Mouse (Mus musculus) stomach, embryonic 14.5 days (tissue): ENCODE results near the gene Fam199x. TPM values are rescaled to one million over a fixed set of nuclear protein-coding genes. Genes with fewer than 3 reads are reported as not detected.

Source experiments
- ATAC-seq: fragments of 200-750 bp; cut with Nextera tagmentation; 2 replicates; pipeline ENCODE4 v1.8.0; 2017; ENCODE audit warnings: low read depth, moderate TSS enrichment; ENCODE audit not compliant: insufficient number of reproducible peaks, insufficient read depth, low FRiP score
- H3K27ac ChIP-seq: fragments of 300-500 bp; sonication (generic); 2 replicates; pipeline ENCODE4 v1.5.1; 2014; ENCODE audit warnings: mild to moderate bottlenecking, low read length, moderate library complexity, mixed read lengths
- H3K27me3 ChIP-seq: fragments of 300-500 bp; sonication (generic); 2 replicates; pipeline ENCODE4 v1.6.1; 2014; ENCODE audit warnings: low read length, control low read depth, mixed read lengths; ENCODE audit not compliant: control insufficient read depth, insufficient read depth
- H3K36me3 ChIP-seq: fragments of 300-500 bp; sonication (generic); 2 replicates; pipeline ENCODE4 v1.6.1; 2014; ENCODE audit warnings: mild to moderate bottlenecking, control low read depth, low read length, moderate library complexity, mixed read lengths; ENCODE audit not compliant: control insufficient read depth, insufficient read depth
- H3K4me1 ChIP-seq: fragments of 300-500 bp; sonication (generic); 2 replicates; pipeline ENCODE4 v1.6.1; 2014; ENCODE audit warnings: low read length, control low read depth, mixed read lengths; ENCODE audit not compliant: control insufficient read depth, insufficient read depth
- H3K4me2 ChIP-seq: fragments of 300-500 bp; sonication (generic); replicated peaks from 2 replicates; pipeline ENCODE4 v1.6.1; 2014; ENCODE audit warnings: low read depth, low read length, control low read depth
- H3K4me3 ChIP-seq: fragments of 300-500 bp; sonication (generic); 2 replicates; pipeline ENCODE4 v1.5.1; 2014; ENCODE audit warnings: low read depth, low read length, control low read depth
- H3K9ac ChIP-seq: fragments of 300-500 bp; sonication (generic); replicated peaks from 2 replicates; pipeline ENCODE4 v1.6.1; 2014; ENCODE audit warnings: low read depth, mild to moderate bottlenecking, control low read depth, low read length, moderate library complexity, mixed read lengths
- H3K9me3 ChIP-seq: fragments of 300-500 bp; sonication (generic); 2 replicates; pipeline ENCODE4 v1.6.1; 2016; ENCODE audit warnings: low read depth, low read length, control low read depth; ENCODE audit not compliant: control insufficient read depth
- WGBS: fragments of 180-500 bp; shearing (Covaris S2); extraction: QIAGEN DNeasy Blood & Tissue Kit; methylation state at CpG from one replicate; pipeline ENCODE4 v1.1.7; 2014; 5-methylcytosine and 5-hydroxymethylcytosine counted together
- polyA plus RNA-seq: library from polyadenylated mRNA; unstranded; fragments of >200 nt; fragmentation: Nextera tagmentation; extraction: Ambion mirVana; gene quantifications from 2 replicates; pipeline ENCODE4 v1.2.1, GENCODE M21; 2014

Fam199x gene
- polyA plus RNA-seq, 1 experiment from 2014 or later, result 9.9 TPM

GRCm38 (mm10) chrX:137038000-137038483, 11.4 kb upstream of the Fam199x start, which contains the start of gene Slc25a53:
TSS of gene Slc25a53 (minus strand) at chrX:137038302.
- H3K4me3 ChIP-seq, result peak within 1 kb of the TSS; percentile 42
- ATAC-seq, result peak; percentile 95

GRCm38 (mm10) chrX:137038502-137038901, 10.9 kb upstream of the Fam199x start:
- ATAC-seq, result no peak
- Histone ChIP-seq H3K27ac (peak overlapping the region; percentile 77; the same call in 1 of the 2 replicates), H3K27me3 (no peaks in the 10 kb centered on the region), H3K36me3 (no peaks in the 10 kb centered on the region), H3K9me3 (no peaks in the 10 kb centered on the region), H3K9ac (no peak overlapping the region), H3K4me1 (no peaks in the 10 kb centered on the region), H3K4me3 (peak overlapping the region; percentile 42), H3K4me2 (peak overlapping the region; percentile 33)
- WGBS, result 46% methylated on average over 7 of the region's 7 CpGs

More at GRCm38 (mm10) chrX:137038000-137038483, 11.4 kb upstream of the Fam199x start, which contains the start of gene Slc25a53:
- H3K27me3 ChIP-seq, result no peaks in the 10 kb centered on the region
- peak within 1 kb of the TSS; percentile 49 for H3K4me2 ChIP-seq
- H3K9me3 ChIP-seq, result no peaks in the 10 kb centered on the region
- H3K4me1 ChIP-seq, result no peaks in the 10 kb centered on the region
- H3K36me3 ChIP-seq, result no peaks in the 10 kb centered on the region
- 23% methylated on average over 31 of the region's 31 CpGs for WGBS
- peak within 1 kb of the TSS; percentile 77; the same call in 1 of the 2 replicates for H3K27ac ChIP-seq
- H3K9ac ChIP-seq, result peak within 1 kb of the TSS; percentile 45

- no peaks in the 10 kb centered on the region for H3K9me3 ChIP-seq
- H3K4me1 ChIP-seq, result no peaks in the 10 kb centered on the region
- H3K27me3 ChIP-seq, result no peaks in the 10 kb centered on the region
- H3K36me3 ChIP-seq, result no peaks in the 10 kb centered on the region
- H3K4me2 ChIP-seq, result peak overlapping the region; percentile 53
- H3K9ac ChIP-seq, result peak overlapping the region; percentile 48; the same call in 1 of the 2 replicates
- 22% methylated on average over 9 of the region's 11 CpGs for WGBS
- ATAC-seq, result no peak; the same call in 1 of the 2 replicates
- H3K4me3 ChIP-seq, result peak overlapping the region; percentile 52
- no peak overlapping the region for H3K27ac ChIP-seq
Observed at GRCm38 (mm10) chrX:137049060-137049424, 352 bp upstream of the Fam199x start.

GRCm38 (mm10) chrX:137063202-137063601, 13.8 kb downstream of the Fam199x start:
- H3K27ac ChIP-seq, result no peak overlapping the region
- H3K4me2 ChIP-seq, result no peak overlapping the region
- H3K9me3 ChIP-seq, result no peaks in the 10 kb centered on the region
- no peaks in the 10 kb centered on the region for H3K27me3 ChIP-seq
- H3K36me3 ChIP-seq, result no peaks in the 10 kb centered on the region
- no peak for ATAC-seq
- no peaks in the 10 kb centered on the region for H3K4me1 ChIP-seq
- no peak overlapping the region for H3K4me3 ChIP-seq
- WGBS, result 84% methylated on average over 9 of the region's 9 CpGs
- H3K9ac ChIP-seq, result no peak overlapping the region

GRCm38 (mm10) chrX:137104531-137104930, 55.1 kb downstream of the Fam199x start:
- no peaks in the 10 kb centered on the region for H3K36me3 ChIP-seq
- H3K27ac ChIP-seq, result no peak overlapping the region
- 24% methylated on average over 25 of the region's 25 CpGs for WGBS
- no peaks in the 10 kb centered on the region for H3K4me1 ChIP-seq
- ATAC-seq, result no peak
- no peaks in the 10 kb centered on the region for H3K9me3 ChIP-seq
- H3K27me3 ChIP-seq, result peaks cover 18% of the 10 kb centered on the region
- no peak overlapping the region for H3K4me2 ChIP-seq
- no peak overlapping the region for H3K4me3 ChIP-seq
- no peak overlapping the region for H3K9ac ChIP-seq

- peaks cover 18% of the 10 kb centered on the region for H3K27me3 ChIP-seq
- 15% methylated on average over 12 of the region's 13 CpGs for WGBS
- no peak for ATAC-seq
Observed at GRCm38 (mm10) chrX:137106498-137106897, 57.1 kb downstream of the Fam199x start.

GRCm38 (mm10) chrX:137118097-137118746, 68.8 kb downstream of the Fam199x start:
- ATAC-seq, result no peak; the same call in 1 of the 2 replicates
- WGBS, result 21% methylated on average over 40 of the region's 40 CpGs

More at GRCm38 (mm10) chrX:137106498-137106897, 57.1 kb downstream of the Fam199x start:
- H3K4me3 ChIP-seq, result no peak overlapping the region
- H3K4me2 ChIP-seq, result no peak overlapping the region
- no peak overlapping the region for H3K9ac ChIP-seq
- no peaks in the 10 kb centered on the region for H3K36me3 ChIP-seq
- no peaks in the 10 kb centered on the region for H3K9me3 ChIP-seq
- H3K4me1 ChIP-seq, result no peaks in the 10 kb centered on the region
- no peak overlapping the region for H3K27ac ChIP-seq

GRCm38 (mm10) chrX:137119675-137120423, 70.5 kb downstream of the Fam199x start:
- ATAC-seq, result peak; percentile 33; the same call in 1 of the 2 replicates
- Histone ChIP-seq H3K27ac (no peak overlapping the region), H3K4me3 (no peak overlapping the region), H3K9me3 (no peaks in the 10 kb centered on the region), H3K9ac (no peak overlapping the region), H3K4me1 (no peaks in the 10 kb centered on the region), H3K27me3 (peaks cover 25% of the 10 kb centered on the region), H3K4me2 (peak overlapping the region; percentile 26; the same call in 1 of the 2 replicates), H3K36me3 (no peaks in the 10 kb centered on the region)
- WGBS, result 30% methylated on average over 50 of the region's 52 CpGs

More at GRCm38 (mm10) chrX:137118097-137118746, 68.8 kb downstream of the Fam199x start:
- H3K4me2 ChIP-seq, result no peak overlapping the region
- no peaks in the 10 kb centered on the region for H3K4me1 ChIP-seq
- no peaks in the 10 kb centered on the region for H3K9me3 ChIP-seq
- H3K36me3 ChIP-seq, result no peaks in the 10 kb centered on the region
- no peak overlapping the region for H3K4me3 ChIP-seq
- H3K9ac ChIP-seq, result no peak overlapping the region
- peaks cover 37% of the 10 kb centered on the region; the same call in 1 of the 2 replicates for H3K27me3 ChIP-seq
- H3K27ac ChIP-seq, result no peak overlapping the region
